Mouse (Mus musculus) small intestine, adult 2 months (tissue): ENCODE measurements around the gene Npdc1.

Experiments used
- CTCF ChIP-seq: fragments of 200-500 bp; IDR thresholded peaks from 2 replicates; pipeline ENCODE4 v1.5.1; 2012; ENCODE audit warnings: low read depth, mild to moderate bottlenecking, control low read depth, inconsistent platforms, low read length, moderate library complexity, mixed read lengths; ENCODE audit not compliant: insufficient replicate concordance, insufficient read length; ENCODE audit errors: extremely low read depth
- POLR2A ChIP-seq: fragments of 200-500 bp; IDR thresholded peaks from 2 replicates; pipeline ENCODE4 v1.6.1; 2012; ENCODE audit warnings: low read depth, mild to moderate bottlenecking, control low read depth, inconsistent platforms, low read length, moderate library complexity

DNA sequence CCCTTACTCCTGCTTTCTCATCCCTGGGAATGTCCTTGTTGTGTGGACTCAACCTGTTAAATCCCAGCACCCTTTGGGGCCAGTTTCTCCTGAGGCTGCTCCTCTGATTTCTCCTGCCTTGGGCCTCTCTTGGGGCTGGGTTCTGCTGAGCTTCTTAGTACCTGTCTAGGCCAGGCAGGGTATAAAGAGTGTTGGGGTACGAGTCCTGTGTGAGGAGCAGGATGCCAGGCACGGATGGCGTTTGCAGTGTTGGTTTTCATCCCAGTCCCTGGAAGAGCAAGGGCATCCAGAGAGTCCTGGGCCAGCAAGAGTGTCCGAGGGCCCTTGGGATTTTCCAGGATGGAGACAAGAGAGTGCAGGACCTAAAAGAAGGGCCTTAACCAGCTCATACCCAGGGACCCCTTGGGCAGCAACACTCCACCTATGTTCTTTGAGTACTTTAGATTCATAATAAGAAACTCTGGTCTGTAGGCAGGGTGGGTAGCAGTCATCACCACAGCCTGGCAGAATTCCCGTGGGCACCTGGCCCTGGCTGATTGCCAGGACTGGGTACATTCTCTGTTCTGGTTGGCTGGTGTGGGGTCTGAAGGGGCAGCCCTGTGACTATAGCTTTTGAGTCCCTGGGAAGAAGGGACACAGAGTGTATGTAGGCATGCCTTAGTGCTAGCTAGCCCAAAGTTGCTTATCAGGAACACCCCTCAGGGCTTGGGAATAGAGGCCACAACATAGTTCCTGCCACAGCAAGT lies 30.5 kb downstream of the Npdc1 start:
- TF ChIP-seq CTCF: no peak
- no peak for TF ChIP-seq POLR2A
